ENCODE assay signal across 12 mouse cellular contexts in genomic region chr3:121133039-121133438, GRCm38 (mm10).
"Had no signal": no experiment of that assay in that cellular context is flagged by ENCODE, and none has a peak within 500 bp of the region (broad histone marks: within the 10 kb centered on the region; RNA-seq: fewer than 3 reads in every experiment).

No protein-coding gene starts in this region.

- DNase-seq: retina, postnatal 1 day; right cerebral cortex, adult 18-20 months; right cerebral cortex, postnatal 14 days; right cerebral cortex, postnatal 25 days; right cerebral cortex, postnatal 4 days; spleen, adult 18-20 months; thymus, adult 18-20 months; thymus, adult 2 months; thymus, postnatal 14 days; thymus, postnatal 25 days; thymus, postnatal 36 days; thymus, postnatal 4 days had no signal
